Mouse (Mus musculus) ES-Bruce4 (cell line): ENCODE results near the gene Klrd1. TPM values are rescaled to one million over a fixed set of nuclear protein-coding genes. Genes with fewer than 3 reads are reported as not detected.

ENCODE experiments used
- H3K27ac ChIP-seq: 2 replicates; pipeline ENCODE4 v1.5.1; 2012; ENCODE audit warnings: low read length, inconsistent platforms; ENCODE audit not compliant: insufficient read depth
- H3K27me3 ChIP-seq: 2 replicates; pipeline ENCODE4 v1.6.1; 2012; ENCODE audit warnings: mild to moderate bottlenecking, low read length, inconsistent platforms; ENCODE audit not compliant: control insufficient read depth, poor library complexity, insufficient read depth, severe bottlenecking
- H3K36me3 ChIP-seq: 2 replicates; pipeline ENCODE4 v1.6.1; 2012; ENCODE audit warnings: inconsistent platforms, mild to moderate bottlenecking, low read length, moderate library complexity; ENCODE audit not compliant: control insufficient read depth, poor library complexity, insufficient read depth, severe bottlenecking
- H3K4me1 ChIP-seq: one replicate; pipeline ENCODE4 v1.8.1; 2011; ENCODE audit warnings: low read length; ENCODE audit not compliant: control insufficient read depth, insufficient read depth
- H3K4me3 ChIP-seq: 2 replicates; pipeline ENCODE4 v1.5.1; 2011; ENCODE audit warnings: low read depth, mild to moderate bottlenecking, low read length
- H3K9ac ChIP-seq: 2 replicates; pipeline ENCODE4 v1.6.1; 2012; ENCODE audit warnings: low read depth, mild to moderate bottlenecking, inconsistent platforms; ENCODE audit not compliant: poor library complexity, severe bottlenecking
- H3K9me3 ChIP-seq: replicated peaks from 2 replicates; pipeline ENCODE4 v1.6.1; 2012; ENCODE audit warnings: mild to moderate bottlenecking, low read length, inconsistent platforms; ENCODE audit not compliant: control insufficient read depth, poor library complexity, insufficient read depth, severe bottlenecking
- CTCF ChIP-seq: IDR thresholded peaks from one replicate; pipeline ENCODE4 v1.8.1; 2011; ENCODE audit warnings: low read depth, low read length
- EP300 ChIP-seq: IDR thresholded peaks from 2 replicates; pipeline ENCODE4 v1.6.1; 2011; ENCODE audit warnings: low read depth, low read length; ENCODE audit not compliant: insufficient read depth
- POLR2A ChIP-seq: IDR thresholded peaks from one replicate; pipeline ENCODE4 v1.8.1; 2011; ENCODE audit warnings: low read length; ENCODE audit not compliant: insufficient read depth
- polyA plus RNA-seq: library from polyadenylated mRNA; stranded (reverse); fragments of >200 nt; gene quantifications from 2 replicates; pipeline ENCODE4 v1.2.4, GENCODE M21; 2011; ENCODE audit warnings: low read depth; ENCODE audit not compliant: missing spikeins, insufficient read depth, insufficient read length

The Klrd1 gene
- polyA plus RNA-seq, 1 experiment = not detected

DNA sequence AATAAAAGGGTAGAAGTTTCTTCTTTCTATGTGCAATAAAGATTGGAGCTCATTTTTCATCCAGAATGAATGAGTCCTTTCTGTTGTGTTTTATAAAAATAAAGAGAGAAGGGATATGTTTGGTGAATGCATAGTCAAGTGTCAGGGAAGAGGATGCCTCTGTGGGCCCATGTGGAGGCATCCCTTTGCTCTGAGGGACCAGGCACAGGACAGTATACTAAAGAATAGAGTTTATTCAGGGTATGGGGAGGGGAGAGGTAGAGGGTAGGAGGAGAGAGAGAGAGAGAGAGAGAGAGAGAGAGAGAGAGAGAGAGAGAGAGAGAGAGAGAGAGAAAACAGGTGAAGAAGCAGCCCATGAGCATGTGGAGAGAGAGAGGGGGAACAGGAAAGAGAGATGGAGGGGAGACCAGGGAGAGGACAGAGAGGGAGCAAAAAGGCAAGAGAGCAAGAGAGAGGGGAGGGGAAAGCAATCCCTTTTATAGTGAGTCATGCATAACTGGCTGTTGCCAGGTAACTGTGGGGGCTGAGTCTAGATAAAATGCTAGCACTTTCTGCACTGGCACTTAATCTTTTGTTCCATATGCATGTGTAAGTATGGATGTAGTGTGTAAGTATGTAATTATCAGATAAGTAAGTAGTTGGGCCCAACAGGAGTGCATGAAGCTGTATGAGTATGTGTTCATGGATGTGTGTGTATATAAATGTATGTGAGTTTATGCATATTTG lies 34.1 kb upstream of the Klrd1 start:
- no peaks in the 10 kb centered on the region for H3K9me3 ChIP-seq
- H3K9ac ChIP-seq = no peak overlapping the region
- H3K27me3 ChIP-seq = no peaks in the 10 kb centered on the region
- H3K36me3 ChIP-seq = no peaks in the 10 kb centered on the region
- no peak overlapping the region for H3K4me3 ChIP-seq
- no peaks in the 10 kb centered on the region for H3K4me1 ChIP-seq
- H3K27ac ChIP-seq = no peak overlapping the region
- TF ChIP-seq EP300 = no peak
- TF ChIP-seq POLR2A = no peak
- TF ChIP-seq CTCF = no peak

DNA sequence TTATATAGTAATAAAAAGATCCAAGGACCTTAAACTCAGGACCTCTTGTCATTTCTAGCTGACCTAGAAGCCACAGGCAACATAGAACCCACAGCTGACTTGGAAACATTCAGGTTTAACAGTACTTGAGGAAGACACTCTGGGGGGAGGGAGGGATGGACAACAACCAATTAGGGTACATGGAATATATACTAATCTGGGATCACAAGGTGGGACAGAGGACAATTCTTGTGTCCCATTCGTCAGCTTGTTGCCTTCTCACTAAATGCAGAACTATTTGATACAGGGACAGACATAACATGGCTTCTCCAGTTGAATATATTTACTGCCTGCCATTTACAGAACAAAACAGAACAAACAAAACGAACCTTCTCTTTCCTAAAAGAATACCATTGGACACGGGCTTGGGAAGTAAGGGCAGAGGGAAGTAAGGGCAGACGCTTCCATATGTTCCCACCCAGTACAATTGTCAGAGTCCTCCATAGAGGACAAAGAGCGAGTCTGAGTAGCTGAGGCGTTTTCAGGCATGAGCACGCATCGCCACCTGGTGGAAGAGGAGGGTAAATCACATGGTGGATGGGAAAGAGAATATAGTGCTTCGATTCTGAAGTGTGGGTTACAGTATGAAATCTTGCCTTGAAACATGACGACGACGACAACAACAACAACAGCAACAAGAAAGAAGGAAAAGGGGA lies 32.5 kb upstream of the Klrd1 start:
- Histone ChIP-seq H3K4me3 (no peak overlapping the region), H3K4me1 (no peaks in the 10 kb centered on the region), H3K9ac (no peak overlapping the region), H3K27ac (no peak overlapping the region), H3K9me3 (no peaks in the 10 kb centered on the region), H3K27me3 (no peaks in the 10 kb centered on the region), H3K36me3 (no peaks in the 10 kb centered on the region)
- TF ChIP-seq EP300 (no peak), CTCF (peak; percentile 76)

DNA sequence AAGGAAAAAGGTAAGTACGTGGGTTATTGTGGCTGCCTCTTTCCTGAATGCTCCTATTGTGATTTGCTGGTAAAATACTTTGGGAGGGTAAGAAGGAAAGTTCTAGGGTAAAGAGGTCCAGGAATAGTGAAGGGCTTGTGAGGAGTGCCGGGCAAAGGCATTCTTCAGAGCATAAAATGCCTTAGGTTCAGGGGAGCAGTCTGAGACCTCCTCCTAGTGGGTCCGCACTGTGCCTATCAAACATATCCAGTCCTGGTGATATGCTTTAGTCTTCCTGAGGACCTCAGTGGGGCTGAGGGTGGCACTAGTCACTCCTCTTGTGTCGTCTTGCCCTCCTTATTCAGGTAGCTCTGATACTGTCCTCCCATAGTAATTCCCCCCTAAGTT lies 31.9 kb upstream of the Klrd1 start:
- Histone ChIP-seq H3K4me1 (no peaks in the 10 kb centered on the region), H3K27ac (no peak overlapping the region), H3K9ac (no peak overlapping the region), H3K36me3 (no peaks in the 10 kb centered on the region), H3K27me3 (no peaks in the 10 kb centered on the region), H3K9me3 (no peaks in the 10 kb centered on the region), H3K4me3 (no peak overlapping the region)
- TF ChIP-seq CTCF (no peak), EP300 (no peak), POLR2A (no peak)

DNA sequence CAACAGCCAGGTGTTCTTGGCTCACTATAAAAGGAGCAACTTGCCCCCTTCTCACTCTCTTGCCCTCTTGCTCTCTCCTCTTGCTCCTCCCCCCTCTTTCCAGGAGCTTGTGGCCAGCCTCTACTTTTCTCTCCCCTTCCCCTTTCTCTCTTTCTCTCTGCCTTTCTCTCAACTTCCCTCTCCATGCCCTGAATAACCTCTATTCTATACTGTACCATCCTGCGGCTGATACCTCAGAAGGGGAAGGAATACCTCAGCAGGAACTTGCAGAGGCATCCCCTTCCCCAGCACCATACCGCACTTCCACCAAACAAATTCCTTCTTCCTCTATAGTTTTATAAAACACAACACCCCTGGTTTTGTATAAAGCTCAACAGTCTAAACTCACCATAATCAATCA lies 26.3 kb upstream of the Klrd1 start:
- TF ChIP-seq EP300 = no peak
- no peak for TF ChIP-seq CTCF
- no peak for TF ChIP-seq POLR2A

GRCm38 (mm10) chr6:129575315-129575714 lies 16.3 kb upstream of the Klrd1 start:
- H3K4me1 ChIP-seq = no peaks in the 10 kb centered on the region
- no peak overlapping the region for H3K4me3 ChIP-seq
- no peak overlapping the region for H3K27ac ChIP-seq
- H3K9ac ChIP-seq = no peak overlapping the region
- no peaks in the 10 kb centered on the region for H3K27me3 ChIP-seq
- H3K9me3 ChIP-seq = no peaks in the 10 kb centered on the region
- TF ChIP-seq EP300 (no peak), POLR2A (no peak), CTCF (no peak)
- H3K36me3 ChIP-seq = no peaks in the 10 kb centered on the region

More for the DNA sequence above, 26.3 kb upstream of the Klrd1 start:
- no peaks in the 10 kb centered on the region for H3K36me3 ChIP-seq
- H3K9ac ChIP-seq = no peak overlapping the region
- H3K9me3 ChIP-seq = no peaks in the 10 kb centered on the region
- no peak overlapping the region for H3K4me3 ChIP-seq
- no peaks in the 10 kb centered on the region; the same call in 1 of the 2 replicates for H3K27me3 ChIP-seq
- H3K27ac ChIP-seq = no peak overlapping the region
- H3K4me1 ChIP-seq = no peaks in the 10 kb centered on the region

DNA sequence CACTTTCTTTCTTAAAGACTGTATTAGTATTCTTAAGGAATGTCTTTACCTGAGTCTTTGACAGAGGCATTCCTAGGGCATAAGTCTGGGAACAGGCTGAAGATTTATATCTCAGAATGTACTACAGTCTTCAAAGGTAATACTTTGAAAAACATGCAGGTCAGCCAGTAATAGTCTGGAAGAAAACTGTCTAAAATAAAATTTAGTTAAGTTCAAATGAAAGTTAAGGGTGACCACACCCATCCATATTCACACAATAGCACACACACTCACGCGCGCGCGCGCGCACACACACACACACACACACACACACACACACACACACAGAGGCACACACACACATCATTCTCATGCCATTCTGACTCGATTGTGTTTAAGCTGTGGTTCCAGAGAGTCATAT lies 14.0 kb upstream of the Klrd1 start, which contains the start of gene Klre1:
Gene Klre1, plus strand, starts transcription at position 301 of the 400 bp plus-strand sequence.
- no peak within 1 kb of the TSS for H3K9ac ChIP-seq
- H3K27ac ChIP-seq = no peak within 1 kb of the TSS
- TF ChIP-seq CTCF (no peak), EP300 (no peak), POLR2A (no peak)
- H3K36me3 ChIP-seq = no peaks in the 10 kb centered on the region
- no peak within 1 kb of the TSS for H3K4me3 ChIP-seq
- no peaks in the 10 kb centered on the region for H3K9me3 ChIP-seq
- H3K27me3 ChIP-seq = no peaks in the 10 kb centered on the region
- no peaks in the 10 kb centered on the region for H3K4me1 ChIP-seq
